Mouse (Mus musculus): ENCODE results near the gene Cmya5.
"Not testable (repeated sequence)": the region's sequence is repeated elsewhere in the genome, so short reads cannot be mapped to it uniquely, and the experiment has no call there.

The Cmya5 gene

GRCm38 (mm10) chr13:93144336-93145167, at the start of gene Cmya5:
Gene Cmya5, minus strand, starts transcription at chr13:93144724.
- DNase-seq = peak; percentile 90

GRCm38 (mm10) chr13:93192646-93193026, 48.1 kb upstream of the Cmya5 start:
- DNase-seq = no peak

GRCm38 (mm10) chr13:93191831-93192645, 47.5 kb upstream of the Cmya5 start, which contains the start of gene Tent2:
Gene Tent2, minus strand, starts transcription at chr13:93192385.
- peak; percentile 95 for DNase-seq

DNA sequence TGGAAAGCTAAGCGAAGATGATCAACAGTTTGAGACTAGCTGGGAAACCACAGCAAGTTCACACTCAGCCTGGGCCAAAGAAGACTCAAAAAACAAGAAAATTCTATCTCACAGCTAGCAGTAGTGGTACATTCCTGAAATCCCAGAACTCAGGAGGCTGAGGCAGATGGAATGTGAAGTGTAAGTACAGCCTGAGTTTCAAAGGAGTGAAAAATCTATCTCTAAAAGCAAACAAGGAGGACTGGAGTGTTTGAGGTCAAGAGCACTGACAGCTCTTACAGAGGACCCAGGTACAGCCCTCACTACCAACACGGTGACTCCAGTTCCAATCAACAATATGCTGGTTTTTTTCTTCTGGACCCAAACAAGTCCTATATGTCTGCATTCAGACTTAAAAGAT, 44.9 kb upstream of the Cmya5 start:
- DNase-seq = no peak

GRCm38 (mm10) chr13:93188738-93189137, 44.2 kb upstream of the Cmya5 start:
- DNase-seq = no peak

- DNase-seq = not testable (repeated sequence)
Observed at GRCm38 (mm10) chr13:93187792-93188191, 43.3 kb upstream of the Cmya5 start.

GRCm38 (mm10) chr13:93180351-93180750, 35.8 kb upstream of the Cmya5 start:
- DNase-seq = no peak

DNA sequence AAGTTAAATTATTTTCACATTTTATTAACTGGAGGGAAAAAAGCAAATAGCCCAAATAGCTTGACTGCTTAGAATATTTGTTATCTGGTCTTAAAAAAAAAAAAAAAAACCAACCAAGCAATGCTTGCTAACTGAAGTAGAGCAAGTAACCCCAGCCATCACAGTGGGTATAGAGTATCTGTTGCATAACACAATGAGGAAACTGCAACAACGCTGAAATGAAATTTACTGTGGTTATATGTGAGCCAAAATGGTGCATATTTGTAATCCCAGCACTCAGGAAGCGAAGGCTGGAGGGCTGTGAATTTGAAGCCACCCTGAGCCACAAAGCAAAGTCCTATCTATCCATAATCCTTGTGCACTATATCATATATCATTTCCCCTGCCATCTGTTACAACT, 35.0 kb upstream of the Cmya5 start:
- DNase-seq = no peak

- DNase-seq = no peak
Observed at GRCm38 (mm10) chr13:93177571-93177970, 33.0 kb upstream of the Cmya5 start.

DNA sequence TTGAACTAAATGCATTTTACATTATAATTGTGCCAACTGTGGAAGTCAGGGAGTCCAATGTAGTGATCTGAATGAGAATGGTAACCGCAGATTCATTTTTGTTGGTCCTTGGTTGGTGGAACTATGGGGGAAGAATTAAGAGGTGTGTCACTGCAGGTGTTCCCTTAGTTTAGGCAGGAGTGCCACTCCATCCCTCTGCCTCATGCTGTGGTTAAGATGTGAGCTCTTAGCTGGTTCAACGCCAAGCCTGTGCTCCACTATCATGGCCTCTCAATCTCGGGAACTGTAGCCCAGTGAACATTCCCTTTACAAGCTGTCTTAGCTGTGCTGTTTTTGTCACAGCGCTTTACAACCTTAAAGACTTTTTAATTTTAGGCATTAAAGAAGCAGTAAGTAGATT, 18.8 kb upstream of the Cmya5 start:
- DNase-seq = no peak

DNA sequence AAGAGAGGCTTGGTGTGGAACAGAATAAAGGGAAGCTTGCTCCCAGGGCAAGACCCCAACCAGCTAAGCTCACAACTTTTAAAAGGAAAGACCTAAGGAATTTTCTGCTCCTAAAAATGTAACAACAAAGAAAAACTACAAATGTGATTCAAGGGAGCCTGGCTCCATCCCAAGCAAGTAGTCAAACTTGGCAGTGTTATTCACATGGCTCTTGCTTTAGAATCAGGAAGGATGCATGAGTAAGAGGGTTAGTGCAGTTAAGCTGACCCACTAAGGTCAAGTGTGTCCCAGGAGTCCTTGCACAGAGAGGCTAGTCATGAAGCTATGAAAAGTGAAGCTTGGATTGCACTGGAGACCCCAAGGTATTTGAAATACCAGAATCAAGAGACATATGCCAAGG, 17.9 kb upstream of the Cmya5 start:
- DNase-seq = no peak

GRCm38 (mm10) chr13:93158261-93158660, 13.7 kb upstream of the Cmya5 start:
- DNase-seq = no peak

- DNase-seq = no peak
Observed at GRCm38 (mm10) chr13:93153280-93153679, 8.8 kb upstream of the Cmya5 start.

DNA sequence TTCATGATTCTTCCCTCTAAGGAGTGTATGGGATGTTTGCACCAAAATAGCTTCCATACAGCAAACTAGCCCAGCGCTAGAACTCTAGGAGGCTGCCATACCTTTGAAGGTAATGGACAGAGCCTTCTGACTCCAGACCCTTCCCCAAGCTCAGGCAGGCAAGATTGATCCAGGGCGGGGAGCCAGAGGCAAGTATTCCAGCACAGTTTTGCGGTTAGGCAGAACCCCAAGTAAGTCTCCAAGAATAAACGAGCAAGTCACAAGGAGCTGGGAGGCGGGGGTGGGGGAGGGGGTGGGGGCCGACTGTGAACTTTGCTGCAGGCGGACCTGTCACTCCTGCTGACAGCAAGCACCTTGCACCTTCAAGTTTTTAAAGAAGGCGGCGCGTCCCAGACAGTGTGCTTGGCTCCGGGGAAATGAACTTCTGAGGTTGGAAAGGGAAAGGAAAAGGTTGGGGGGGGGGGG, 673 bp downstream of the Cmya5 start:
- peak; percentile 6 for DNase-seq

DNA sequence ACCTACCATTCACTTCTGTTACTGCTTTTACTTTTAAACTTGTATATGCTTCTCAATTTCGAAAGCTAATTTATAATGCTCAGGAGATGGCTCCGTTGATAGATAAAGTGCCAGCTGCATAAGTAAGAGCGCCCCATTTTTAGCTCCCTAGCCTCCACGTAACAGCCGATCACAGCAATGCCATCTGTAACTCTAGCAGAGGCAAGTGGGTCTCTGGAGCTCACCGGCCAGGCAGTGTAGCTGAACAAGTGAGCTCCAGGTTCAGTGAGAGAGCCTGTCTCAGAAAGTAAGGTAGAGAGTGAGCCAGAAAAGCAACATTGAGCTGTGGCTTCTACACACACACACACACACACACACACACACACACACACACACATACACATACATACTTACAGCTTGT, 3.3 kb downstream of the Cmya5 start:
- DNase-seq = no peak

DNA sequence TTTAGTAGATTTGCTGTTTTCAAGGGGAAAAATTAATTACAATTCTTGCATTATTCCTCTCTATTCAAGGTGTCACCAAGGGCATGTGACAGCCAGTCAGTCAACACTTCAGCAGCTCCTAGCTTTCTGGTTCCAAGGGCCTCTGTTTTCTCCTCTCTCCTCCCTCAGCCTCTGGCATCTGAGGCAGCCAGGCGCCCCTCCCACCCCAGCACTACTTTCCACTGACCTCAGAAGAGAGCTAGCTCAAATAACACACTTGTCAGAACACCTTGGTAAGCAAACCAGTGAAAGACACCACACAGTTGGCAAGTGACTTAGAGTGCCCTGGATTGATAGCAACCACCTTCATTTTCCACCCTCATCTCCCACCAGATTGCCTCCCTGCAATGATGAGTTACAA, 6.5 kb downstream of the Cmya5 start:
- no peak for DNase-seq

- DNase-seq = no peak
Observed at GRCm38 (mm10) chr13:93137098-93137497, 7.4 kb downstream of the Cmya5 start.

GRCm38 (mm10) chr13:93136251-93136650, 8.3 kb downstream of the Cmya5 start:
- no peak for DNase-seq

GRCm38 (mm10) chr13:93135501-93135900, 9.0 kb downstream of the Cmya5 start:
- no peak for DNase-seq

DNA sequence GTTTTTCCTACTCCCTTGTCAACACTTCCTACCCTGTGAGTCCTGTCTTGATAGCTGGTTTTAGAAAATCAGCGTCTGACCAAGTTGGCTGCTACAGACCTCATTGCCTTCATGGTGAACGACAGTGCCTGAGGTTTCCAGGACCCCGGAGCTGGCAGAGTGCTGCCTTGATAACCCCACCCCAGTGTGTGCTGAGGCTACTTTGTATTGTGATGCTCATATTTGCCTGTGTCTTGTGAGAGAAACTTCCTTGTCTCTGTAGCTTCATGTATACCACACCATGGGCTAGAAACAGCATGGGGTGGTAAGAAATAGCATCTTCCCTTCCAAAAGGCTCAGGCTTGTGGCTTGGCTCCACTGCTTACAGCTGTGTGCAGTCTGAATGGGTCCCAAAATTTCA, 13.8 kb downstream of the Cmya5 start:
- DNase-seq = no peak

GRCm38 (mm10) chr13:93128961-93129360, 15.6 kb downstream of the Cmya5 start:
- DNase-seq = no peak

DNA sequence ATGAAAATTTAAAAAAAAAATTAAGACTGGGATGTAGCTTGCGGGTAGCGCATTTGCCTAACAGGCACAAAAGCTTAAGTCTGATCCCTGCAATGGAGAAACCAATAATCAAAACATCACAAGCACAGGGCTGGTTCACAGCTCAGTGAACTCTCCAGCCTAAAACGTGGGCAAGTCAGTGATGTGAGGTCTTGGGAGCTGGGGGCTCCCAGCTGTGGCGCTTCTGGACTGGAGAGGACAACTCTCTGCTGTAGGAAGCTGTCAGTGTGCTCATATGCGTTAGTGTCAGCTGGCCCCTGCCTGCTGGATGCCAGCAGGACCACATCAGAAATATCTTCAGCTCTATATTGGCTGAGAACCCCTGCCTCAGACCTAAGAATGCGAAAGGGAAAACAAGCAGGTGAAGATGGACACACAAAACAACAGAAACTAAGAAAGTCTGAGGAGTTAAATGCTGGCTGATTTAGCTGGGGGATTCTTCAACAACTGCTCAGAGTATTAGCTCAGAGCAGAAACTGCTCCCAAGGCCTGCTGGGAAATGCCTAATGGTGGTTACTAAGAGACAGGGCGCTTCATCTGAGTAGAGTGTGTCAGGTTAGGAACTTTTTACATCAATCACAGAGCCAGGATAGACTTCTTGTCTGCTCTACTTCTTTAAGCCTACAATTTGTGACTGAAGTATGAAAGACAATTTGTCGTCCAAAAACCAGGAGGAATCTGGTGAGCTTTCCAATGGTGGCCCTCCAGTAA, 16.2 kb downstream of the Cmya5 start:
- no peak for DNase-seq

DNA sequence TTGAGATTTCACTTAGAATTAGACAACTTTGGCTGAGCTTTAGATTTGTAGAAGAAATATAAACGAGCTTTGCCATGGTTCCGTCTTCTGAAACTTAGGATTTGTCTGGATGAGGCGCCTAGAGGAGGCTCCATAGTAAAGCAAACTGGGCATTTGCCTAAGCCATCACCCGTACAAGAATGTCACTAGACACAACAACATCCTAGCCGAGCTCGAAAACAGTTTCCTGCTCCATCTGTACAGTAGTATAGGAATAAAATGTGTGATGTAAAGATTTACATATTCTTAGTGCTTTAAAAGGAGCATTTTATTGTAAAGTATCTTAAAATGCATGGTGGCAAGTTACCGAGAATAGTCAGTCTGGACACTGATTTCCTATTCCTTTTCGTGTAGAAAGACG, 22.2 kb downstream of the Cmya5 start:
- no peak for DNase-seq

All from kidney, adult 11 months (tissue).